Mouse (Mus musculus): ENCODE measurements at regions not wholly inside any gene's neighbourhood (a gene's known extent, or its start where the extent isn't known, plus 50 kb on each side); places are given as distances from the start of the nearest gene placed in this dataset.

DNA sequence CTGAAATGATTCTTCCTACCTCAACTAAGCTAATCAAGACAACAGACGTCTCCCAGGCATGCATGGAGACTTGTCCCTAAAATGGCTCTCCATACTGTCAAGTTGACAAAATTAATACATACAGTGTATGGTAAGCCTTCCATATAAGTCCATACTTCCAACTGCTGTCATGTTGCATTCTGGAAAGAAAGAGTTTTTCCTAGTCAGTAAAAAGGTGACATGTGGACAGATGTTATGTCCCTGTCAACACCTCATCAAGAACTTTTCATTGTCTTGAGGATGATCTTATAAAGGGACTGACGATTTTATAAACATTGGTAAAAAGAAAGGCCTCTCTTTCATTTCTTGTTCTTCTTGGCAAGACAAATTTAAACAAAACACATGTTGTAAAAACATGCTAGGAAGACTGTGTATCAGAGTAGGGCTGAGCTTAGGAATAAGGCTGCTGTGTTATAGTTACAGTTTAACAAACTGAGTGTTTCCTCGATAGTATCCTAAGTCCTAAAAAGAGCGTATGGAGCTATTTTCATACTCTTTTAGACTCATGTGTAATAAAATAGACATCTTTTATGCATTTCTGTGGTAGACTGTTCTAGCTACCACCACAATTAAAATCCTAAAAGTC, 480.7 kb upstream of the 4930452B06Rik start:
- TF ChIP-seq EP300 (IDR thresholded peaks at IDR 0.05; ENCODE audit: low read depth) (no peak), CTCF (IDR thresholded peaks at IDR 0.05; ENCODE audit: low read depth) (no peak)
